Mouse (Mus musculus) embryonic facial prominence, embryonic 15.5 days (tissue): ENCODE measurements around the gene Pygb. TPM values are rescaled to one million over a fixed set of nuclear protein-coding genes. Genes with fewer than 3 reads are reported as not detected.

Experiments used
- ATAC-seq: fragments of 200-750 bp; cut with Nextera tagmentation; 2 replicates; pipeline ENCODE4 v1.8.0; 2017; ENCODE audit warnings: low read depth, moderate TSS enrichment; ENCODE audit not compliant: insufficient number of reproducible peaks, low FRiP score, low TSS enrichment
- H3K27ac ChIP-seq: fragments of 300-500 bp; sonication (generic); replicated peaks from 2 replicates; pipeline ENCODE4 v1.5.1; 2015; ENCODE audit warnings: mild to moderate bottlenecking, inconsistent platforms
- H3K27me3 ChIP-seq: fragments of 300-500 bp; sonication (generic); 2 replicates; pipeline ENCODE4 v1.6.1; 2015; ENCODE audit warnings: inconsistent platforms
- H3K36me3 ChIP-seq: fragments of 300-500 bp; sonication (generic); 2 replicates; pipeline ENCODE4 v1.6.1; 2015; ENCODE audit warnings: mild to moderate bottlenecking, inconsistent platforms
- H3K4me1 ChIP-seq: fragments of 300-500 bp; sonication (generic); 2 replicates; pipeline ENCODE4 v1.6.1; 2015; ENCODE audit warnings: inconsistent platforms
- H3K4me2 ChIP-seq: fragments of 300-500 bp; sonication (generic); replicated peaks from 2 replicates; pipeline ENCODE4 v1.6.1; 2015; ENCODE audit warnings: mild to moderate bottlenecking, inconsistent platforms
- H3K4me3 ChIP-seq: fragments of 300-500 bp; sonication (generic); replicated peaks from 2 replicates; pipeline ENCODE4 v1.5.1; 2015; ENCODE audit warnings: mild to moderate bottlenecking, inconsistent platforms
- H3K9ac ChIP-seq: fragments of 300-500 bp; sonication (generic); 2 replicates; pipeline ENCODE4 v1.6.1; 2015; ENCODE audit warnings: inconsistent platforms
- H3K9me3 ChIP-seq: fragments of 300-500 bp; sonication (generic); replicated peaks from 2 replicates; pipeline ENCODE4 v1.6.1; 2016; ENCODE audit warnings: inconsistent platforms
- WGBS: fragments of 180-500 bp; shearing (Covaris S2); methylation state at CpG from one replicate; pipeline ENCODE4 v1.1.7; 2015; 5-methylcytosine and 5-hydroxymethylcytosine counted together
- polyA plus RNA-seq: library from polyadenylated mRNA; unstranded; fragments of >200 nt; fragmentation: Nextera tagmentation; extraction: Ambion mirVana; gene quantifications from 2 replicates; pipeline ENCODE4 v1.2.1, GENCODE M21; 2015

Gene Pygb
- polyA plus RNA-seq, 1 experiment from 2014 or later, result 88.5 TPM

GRCm38 (mm10) chr2:150798084-150798483 lies 11.5 kb downstream of the Pygb start:
- no peak for ATAC-seq
- no peak overlapping the region for H3K4me2 ChIP-seq
- H3K27ac ChIP-seq, result no peak overlapping the region
- H3K4me1 ChIP-seq, result no peaks in the 10 kb centered on the region
- WGBS, result 88% methylated on average over 7 of the region's 7 CpGs
- H3K9me3 ChIP-seq, result no peaks in the 10 kb centered on the region
- H3K36me3 ChIP-seq, result peaks cover 62% of the 10 kb centered on the region
- H3K4me3 ChIP-seq, result no peak overlapping the region
- H3K27me3 ChIP-seq, result no peaks in the 10 kb centered on the region
- no peak overlapping the region for H3K9ac ChIP-seq

- Histone ChIP-seq H3K4me2 (no peak overlapping the region), H3K27ac (no peak overlapping the region), H3K4me3 (no peak overlapping the region), H3K9ac (no peak overlapping the region), H3K4me1 (no peaks in the 10 kb centered on the region), H3K27me3 (no peaks in the 10 kb centered on the region), H3K36me3 (peaks cover 63% of the 10 kb centered on the region), H3K9me3 (no peaks in the 10 kb centered on the region)
- no peak for ATAC-seq
- WGBS, result 75% methylated on average over 5 of the region's 5 CpGs
Measured at GRCm38 (mm10) chr2:150800616-150801015, 14.1 kb downstream of the Pygb start.

- Histone ChIP-seq H3K4me2 (no peak overlapping the region), H3K36me3 (peaks cover 70% of the 10 kb centered on the region)
Measured at GRCm38 (mm10) chr2:150803035-150803434, 16.5 kb downstream of the Pygb start.

GRCm38 (mm10) chr2:150808381-150808780 lies 21.8 kb downstream of the Pygb start:
- no peaks in the 10 kb centered on the region for H3K27me3 ChIP-seq
- no peaks in the 10 kb centered on the region for H3K9me3 ChIP-seq
- H3K4me3 ChIP-seq, result no peak overlapping the region
- H3K4me1 ChIP-seq, result no peaks in the 10 kb centered on the region
- no peak overlapping the region for H3K27ac ChIP-seq
- no peak overlapping the region for H3K9ac ChIP-seq
- no peak overlapping the region for H3K4me2 ChIP-seq
- WGBS, result 87% methylated on average over 6 of the region's 6 CpGs
- H3K36me3 ChIP-seq, result peaks cover 88% of the 10 kb centered on the region
- ATAC-seq, result no peak

More at GRCm38 (mm10) chr2:150803035-150803434, 16.5 kb downstream of the Pygb start:
- 98% methylated on average over 1 of the region's 1 CpGs for WGBS
- H3K9ac ChIP-seq, result no peak overlapping the region
- H3K4me3 ChIP-seq, result no peak overlapping the region
- no peaks in the 10 kb centered on the region for H3K9me3 ChIP-seq
- H3K27me3 ChIP-seq, result no peaks in the 10 kb centered on the region
- no peak for ATAC-seq
- no peaks in the 10 kb centered on the region for H3K4me1 ChIP-seq
- no peak overlapping the region for H3K27ac ChIP-seq

- no peaks in the 10 kb centered on the region for H3K4me1 ChIP-seq
- H3K27me3 ChIP-seq, result no peaks in the 10 kb centered on the region
- no peaks in the 10 kb centered on the region for H3K9me3 ChIP-seq
- 90% methylated on average over 6 of the region's 6 CpGs for WGBS
- H3K27ac ChIP-seq, result no peak overlapping the region
- peaks cover 91% of the 10 kb centered on the region for H3K36me3 ChIP-seq
- no peak overlapping the region for H3K4me3 ChIP-seq
- H3K9ac ChIP-seq, result no peak overlapping the region
- ATAC-seq, result no peak
- no peak overlapping the region for H3K4me2 ChIP-seq
Measured at GRCm38 (mm10) chr2:150808812-150809211, 22.3 kb downstream of the Pygb start.

GRCm38 (mm10) chr2:150810603-150811002 lies 24.1 kb downstream of the Pygb start:
- no peaks in the 10 kb centered on the region for H3K4me1 ChIP-seq
- H3K9me3 ChIP-seq, result no peaks in the 10 kb centered on the region
- H3K9ac ChIP-seq, result no peak overlapping the region
- no peaks in the 10 kb centered on the region for H3K27me3 ChIP-seq
- no peak overlapping the region for H3K4me3 ChIP-seq
- 84% methylated on average over 5 of the region's 5 CpGs for WGBS
- H3K4me2 ChIP-seq, result no peak overlapping the region
- no peak overlapping the region for H3K27ac ChIP-seq
- ATAC-seq, result no peak
- H3K36me3 ChIP-seq, result peaks cover 95% of the 10 kb centered on the region

- no peak overlapping the region for H3K4me3 ChIP-seq
- H3K27me3 ChIP-seq, result no peaks in the 10 kb centered on the region
- 77% methylated on average over 6 of the region's 6 CpGs for WGBS
- no peak overlapping the region for H3K4me2 ChIP-seq
- no peak overlapping the region for H3K27ac ChIP-seq
- H3K9me3 ChIP-seq, result no peaks in the 10 kb centered on the region
- no peak overlapping the region for H3K9ac ChIP-seq
- H3K4me1 ChIP-seq, result no peaks in the 10 kb centered on the region
- ATAC-seq, result no peak
- peaks cover 99% of the 10 kb centered on the region for H3K36me3 ChIP-seq
Measured at GRCm38 (mm10) chr2:150812816-150813215, 26.3 kb downstream of the Pygb start.

GRCm38 (mm10) chr2:150816676-150817402 lies 30.3 kb downstream of the Pygb start:
- WGBS, result 87% methylated on average over 18 of the region's 18 CpGs
- Histone ChIP-seq H3K27ac (no peak overlapping the region), H3K4me1 (no peaks in the 10 kb centered on the region), H3K36me3 (peaks cover 89% of the 10 kb centered on the region), H3K4me2 (no peak overlapping the region), H3K9me3 (no peaks in the 10 kb centered on the region), H3K4me3 (no peak overlapping the region), H3K9ac (no peak overlapping the region), H3K27me3 (no peaks in the 10 kb centered on the region)
- ATAC-seq, result no peak

GRCm38 (mm10) chr2:150818742-150819141 lies 32.2 kb downstream of the Pygb start:
- H3K36me3 ChIP-seq, result peaks cover 87% of the 10 kb centered on the region
- no peaks in the 10 kb centered on the region for H3K9me3 ChIP-seq

GRCm38 (mm10) chr2:150820720-150821119 lies 34.2 kb downstream of the Pygb start:
- H3K36me3 ChIP-seq, result peaks cover 85% of the 10 kb centered on the region
- H3K9ac ChIP-seq, result no peak overlapping the region
- no peak overlapping the region for H3K4me3 ChIP-seq
- no peak for ATAC-seq
- no peaks in the 10 kb centered on the region for H3K27me3 ChIP-seq
- H3K4me2 ChIP-seq, result no peak overlapping the region
- H3K27ac ChIP-seq, result no peak overlapping the region
- H3K9me3 ChIP-seq, result no peaks in the 10 kb centered on the region
- no peaks in the 10 kb centered on the region for H3K4me1 ChIP-seq
- 75% methylated on average over 8 of the region's 8 CpGs for WGBS

More at GRCm38 (mm10) chr2:150818742-150819141, 32.2 kb downstream of the Pygb start:
- WGBS, result 89% methylated on average over 8 of the region's 8 CpGs
- no peak overlapping the region for H3K9ac ChIP-seq
- H3K4me3 ChIP-seq, result no peak overlapping the region
- H3K4me1 ChIP-seq, result no peaks in the 10 kb centered on the region
- ATAC-seq, result no peak
- no peaks in the 10 kb centered on the region for H3K27me3 ChIP-seq
- H3K27ac ChIP-seq, result no peak overlapping the region
- H3K4me2 ChIP-seq, result no peak overlapping the region

GRCm38 (mm10) chr2:150822987-150823386 lies 36.5 kb downstream of the Pygb start:
- H3K9me3 ChIP-seq, result no peaks in the 10 kb centered on the region
- H3K4me3 ChIP-seq, result no peak overlapping the region
- H3K9ac ChIP-seq, result no peak overlapping the region
- no peak for ATAC-seq
- H3K27me3 ChIP-seq, result no peaks in the 10 kb centered on the region
- peaks cover 86% of the 10 kb centered on the region for H3K36me3 ChIP-seq
- H3K4me1 ChIP-seq, result no peaks in the 10 kb centered on the region
- WGBS, result 78% methylated on average over 8 of the region's 8 CpGs
- H3K27ac ChIP-seq, result no peak overlapping the region
- H3K4me2 ChIP-seq, result no peak overlapping the region

GRCm38 (mm10) chr2:150826426-150826825 lies 39.9 kb downstream of the Pygb start:
- WGBS, result 84% methylated on average over 3 of the region's 3 CpGs
- H3K36me3 ChIP-seq, result peaks cover 82% of the 10 kb centered on the region

More at GRCm38 (mm10) chr2:150826426-150826825, 39.9 kb downstream of the Pygb start:
- ATAC-seq, result no peak
- no peak overlapping the region for H3K27ac ChIP-seq
- no peak overlapping the region for H3K4me3 ChIP-seq
- H3K4me1 ChIP-seq, result no peaks in the 10 kb centered on the region
- H3K4me2 ChIP-seq, result no peak overlapping the region
- no peaks in the 10 kb centered on the region for H3K27me3 ChIP-seq
- no peak overlapping the region for H3K9ac ChIP-seq
- no peaks in the 10 kb centered on the region for H3K9me3 ChIP-seq
